Mouse (Mus musculus) heart, embryonic 13.5 days (tissue): ENCODE results near the gene Ift140. TPM values are rescaled to one million over a fixed set of nuclear protein-coding genes. Genes with fewer than 3 reads are reported as not detected.

Experiments
- ATAC-seq: fragments of 200-750 bp; cut with Nextera tagmentation; 2 replicates; pipeline ENCODE4 v1.8.0; 2017; ENCODE audit warnings: moderate TSS enrichment; ENCODE audit not compliant: insufficient number of reproducible peaks, low FRiP score, low TSS enrichment; ENCODE audit errors: extremely low read depth
- H3K27ac ChIP-seq: fragments of 300-500 bp; sonication (generic); replicated peaks from 2 replicates; pipeline ENCODE4 v1.5.1; 2015; ENCODE audit warnings: moderate library complexity, mild to moderate bottlenecking, inconsistent platforms
- H3K27me3 ChIP-seq: fragments of 300-500 bp; sonication (generic); replicated peaks from 2 replicates; pipeline ENCODE4 v1.6.1; 2015; ENCODE audit warnings: mild to moderate bottlenecking, inconsistent platforms
- H3K36me3 ChIP-seq: fragments of 300-500 bp; sonication (generic); 2 replicates; pipeline ENCODE4 v1.6.1; 2015; ENCODE audit warnings: mild to moderate bottlenecking, inconsistent platforms
- H3K4me1 ChIP-seq: fragments of 300-500 bp; sonication (generic); 2 replicates; pipeline ENCODE4 v1.6.1; 2015; ENCODE audit warnings: inconsistent platforms
- H3K4me2 ChIP-seq: fragments of 300-500 bp; sonication (generic); 2 replicates; pipeline ENCODE4 v1.6.1; 2015; ENCODE audit warnings: inconsistent platforms, mild to moderate bottlenecking, moderate library complexity
- H3K4me3 ChIP-seq: fragments of 300-500 bp; sonication (generic); 2 replicates; pipeline ENCODE4 v1.5.1; 2015; ENCODE audit warnings: moderate library complexity, mild to moderate bottlenecking, inconsistent platforms
- H3K9ac ChIP-seq: fragments of 300-500 bp; sonication (generic); 2 replicates; pipeline ENCODE4 v1.6.1; 2015; ENCODE audit warnings: inconsistent platforms, mild to moderate bottlenecking, moderate library complexity
- H3K9me3 ChIP-seq: fragments of 300-500 bp; sonication (generic); 2 replicates; pipeline ENCODE4 v1.6.1; 2016; ENCODE audit warnings: inconsistent platforms
- WGBS: fragments of 180-500 bp; shearing (Covaris S2); methylation state at CpG from one replicate; pipeline ENCODE4 v1.1.7; 2015; ENCODE audit warnings: mixed read lengths; 5-methylcytosine and 5-hydroxymethylcytosine counted together
- polyA plus RNA-seq: library from polyadenylated mRNA; unstranded; fragments of >200 nt; fragmentation: Nextera tagmentation; extraction: Ambion mirVana; gene quantifications from 2 replicates; pipeline ENCODE4 v1.2.1, GENCODE M21; 2015

Ift140 gene
- polyA plus RNA-seq, 1 experiment from 2014 or later: 13.4 TPM

DNA sequence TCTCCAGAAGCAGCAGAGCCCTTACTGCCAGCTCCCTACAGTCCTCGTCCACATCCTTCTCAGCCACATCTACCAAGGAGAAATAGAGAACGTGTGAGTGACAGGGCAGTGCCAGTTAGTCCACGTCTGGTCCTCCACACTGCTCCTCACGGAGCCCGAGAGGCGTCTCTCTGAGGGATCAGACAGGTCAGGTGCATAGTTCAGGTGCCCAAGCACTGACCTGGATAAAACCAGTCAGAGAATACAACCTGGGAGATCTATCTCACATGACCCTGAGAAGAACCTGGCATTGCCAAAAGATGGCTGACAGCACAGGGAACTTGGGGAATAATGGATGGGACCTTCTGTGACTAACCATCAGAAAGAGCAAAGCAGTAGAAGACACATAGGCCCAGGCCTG is 84.2 kb downstream of the Ift140 start:
- H3K4me1 ChIP-seq: no peaks in the 10 kb centered on the region
- no peak overlapping the region for H3K9ac ChIP-seq
- H3K27ac ChIP-seq: no peak overlapping the region
- WGBS: 83% methylated on average over 6 of the region's 6 CpGs
- ATAC-seq: no peak
- no peaks in the 10 kb centered on the region for H3K27me3 ChIP-seq
- peaks cover 82% of the 10 kb centered on the region for H3K36me3 ChIP-seq
- H3K9me3 ChIP-seq: no peaks in the 10 kb centered on the region
- no peak overlapping the region for H3K4me2 ChIP-seq
- no peak overlapping the region for H3K4me3 ChIP-seq

DNA sequence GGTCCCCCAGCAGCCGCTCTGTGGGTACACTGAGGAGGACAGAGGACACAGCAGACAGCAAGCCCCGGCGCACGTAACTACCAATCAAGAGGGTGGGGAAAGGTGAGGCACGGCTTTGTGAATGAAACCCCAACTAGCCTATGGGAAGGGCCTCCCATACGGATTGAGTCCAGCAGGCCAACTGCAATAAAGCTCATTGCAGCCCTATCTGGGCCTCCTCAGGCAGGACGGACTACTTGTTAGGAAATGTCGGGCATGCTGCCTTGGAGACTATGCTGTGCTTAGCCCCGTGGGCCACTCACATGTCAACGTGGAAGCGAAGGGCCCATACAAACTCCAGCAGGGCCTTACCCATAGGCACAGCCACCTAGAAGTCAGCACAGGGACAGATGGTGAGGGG is 85.5 kb downstream of the Ift140 start:
- Histone ChIP-seq H3K4me3 (no peak overlapping the region), H3K9me3 (no peaks in the 10 kb centered on the region), H3K9ac (no peak overlapping the region), H3K4me2 (no peak overlapping the region), H3K27ac (no peak overlapping the region), H3K27me3 (no peaks in the 10 kb centered on the region), H3K4me1 (no peaks in the 10 kb centered on the region), H3K36me3 (peaks cover 90% of the 10 kb centered on the region)
- ATAC-seq: no peak
- 88% methylated on average over 11 of the region's 11 CpGs for WGBS

DNA sequence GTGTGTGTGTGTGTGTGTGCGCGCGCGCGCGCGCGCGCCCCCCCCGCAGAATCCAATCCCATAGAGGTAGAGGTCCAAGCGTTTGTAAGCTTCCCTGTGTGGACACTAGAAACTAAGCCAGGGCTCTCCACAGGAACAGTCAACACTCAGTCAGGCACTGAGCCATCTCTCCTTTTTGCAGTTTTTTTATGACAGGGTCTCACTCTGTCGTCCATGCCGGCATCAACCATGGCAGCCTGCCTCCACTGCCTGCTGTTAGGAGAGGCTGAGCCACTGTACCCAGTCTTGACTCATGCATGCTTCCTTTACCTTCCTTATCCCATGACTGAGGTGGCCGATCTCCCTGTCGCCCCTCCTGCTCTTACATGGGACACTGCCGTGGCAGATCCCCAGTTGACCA is 91.9 kb downstream of the Ift140 start:
- Histone ChIP-seq H3K4me3 (no peak overlapping the region), H3K9ac (no peak overlapping the region), H3K4me2 (no peak overlapping the region), H3K9me3 (no peaks in the 10 kb centered on the region), H3K4me1 (peaks cover 11% of the 10 kb centered on the region), H3K27ac (no peak overlapping the region), H3K36me3 (peaks cover 92% of the 10 kb centered on the region), H3K27me3 (no peaks in the 10 kb centered on the region)
- no peak for ATAC-seq
- WGBS: 91% methylated on average over 7 of the region's 16 CpGs

DNA sequence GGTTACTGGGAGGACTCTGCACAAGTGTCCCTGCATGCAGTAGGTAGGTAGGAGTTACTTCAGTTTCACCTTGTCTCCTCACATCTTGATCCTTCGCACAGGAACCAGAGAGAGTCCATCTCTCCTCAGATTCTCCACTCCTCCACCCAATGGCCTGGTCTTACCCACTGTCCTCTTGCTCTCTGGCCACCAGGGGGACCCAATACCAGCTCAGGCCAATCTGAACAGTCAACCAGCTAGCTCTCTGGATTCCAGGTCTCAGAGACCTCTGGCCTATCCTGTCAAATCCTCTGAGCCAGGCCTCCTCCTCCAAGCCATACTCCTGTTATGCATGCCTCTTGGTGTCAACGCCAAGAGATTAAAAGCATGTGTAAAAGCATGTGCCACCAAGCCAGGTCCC is 93.7 kb downstream of the Ift140 start:
- Histone ChIP-seq H3K9me3 (no peaks in the 10 kb centered on the region), H3K9ac (no peak overlapping the region), H3K27ac (no peak overlapping the region), H3K27me3 (no peaks in the 10 kb centered on the region), H3K36me3 (peaks cover 90% of the 10 kb centered on the region), H3K4me2 (no peak overlapping the region), H3K4me3 (no peak overlapping the region), H3K4me1 (peaks cover 17% of the 10 kb centered on the region)
- WGBS: 65% methylated on average over 2 of the region's 2 CpGs
- ATAC-seq: no peak

DNA sequence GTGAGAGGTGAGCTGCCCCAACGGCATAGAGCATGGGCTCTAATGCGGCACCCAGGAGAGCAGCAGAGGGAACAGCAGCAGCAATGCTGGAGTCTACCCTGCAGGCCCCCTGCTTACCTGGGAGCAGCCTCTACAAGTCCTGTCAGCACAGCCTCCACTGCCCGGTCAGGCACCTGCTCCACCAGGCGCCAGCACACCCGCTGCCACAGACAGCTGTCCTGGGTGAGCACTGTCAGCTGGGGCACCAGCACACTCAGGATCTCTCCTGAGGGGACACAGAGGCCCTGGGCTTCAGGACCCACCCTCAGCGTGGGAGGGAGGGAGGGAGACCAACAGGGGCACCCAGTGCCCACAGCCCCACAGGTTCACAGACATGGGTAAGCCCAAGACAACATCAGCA is 94.7 kb downstream of the Ift140 start:
- Histone ChIP-seq H3K27me3 (no peaks in the 10 kb centered on the region), H3K36me3 (peaks cover 79% of the 10 kb centered on the region), H3K4me3 (no peak overlapping the region), H3K27ac (no peak overlapping the region), H3K4me2 (no peak overlapping the region), H3K9me3 (no peaks in the 10 kb centered on the region), H3K4me1 (peaks cover 24% of the 10 kb centered on the region), H3K9ac (no peak overlapping the region; the same call in 1 of the 2 replicates)
- ATAC-seq: no peak
- WGBS: 88% methylated on average over 6 of the region's 6 CpGs

DNA sequence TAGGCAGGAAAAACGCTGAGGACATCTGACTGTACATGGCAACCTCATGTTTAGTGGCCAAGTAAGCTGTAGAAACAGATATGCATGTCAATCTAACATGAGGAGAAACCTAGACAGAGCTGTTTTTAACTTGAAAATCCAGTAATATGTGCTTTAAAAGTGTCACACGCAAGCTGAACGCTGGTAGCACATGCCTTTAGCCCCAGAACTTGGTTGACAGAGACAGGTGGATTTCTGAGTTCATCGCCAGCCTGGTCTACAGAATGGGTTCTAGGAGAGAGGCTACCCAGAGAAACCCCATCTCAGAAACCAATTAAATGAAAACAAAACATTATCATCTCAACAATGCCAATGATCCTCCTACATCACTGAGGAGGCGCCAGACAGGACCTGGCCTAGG is 95.3 kb downstream of the Ift140 start:
- Histone ChIP-seq H3K4me1 (peaks cover 27% of the 10 kb centered on the region), H3K4me3 (no peak overlapping the region), H3K4me2 (no peak overlapping the region), H3K27ac (no peak overlapping the region), H3K9ac (0 out of 2 replicates have a peak overlapping the region, but pooled peaks have one; percentile 19), H3K9me3 (no peaks in the 10 kb centered on the region), H3K27me3 (no peaks in the 10 kb centered on the region), H3K36me3 (peaks cover 73% of the 10 kb centered on the region)
- ATAC-seq: no peak
- WGBS: 88% methylated on average over 5 of the region's 5 CpGs

DNA sequence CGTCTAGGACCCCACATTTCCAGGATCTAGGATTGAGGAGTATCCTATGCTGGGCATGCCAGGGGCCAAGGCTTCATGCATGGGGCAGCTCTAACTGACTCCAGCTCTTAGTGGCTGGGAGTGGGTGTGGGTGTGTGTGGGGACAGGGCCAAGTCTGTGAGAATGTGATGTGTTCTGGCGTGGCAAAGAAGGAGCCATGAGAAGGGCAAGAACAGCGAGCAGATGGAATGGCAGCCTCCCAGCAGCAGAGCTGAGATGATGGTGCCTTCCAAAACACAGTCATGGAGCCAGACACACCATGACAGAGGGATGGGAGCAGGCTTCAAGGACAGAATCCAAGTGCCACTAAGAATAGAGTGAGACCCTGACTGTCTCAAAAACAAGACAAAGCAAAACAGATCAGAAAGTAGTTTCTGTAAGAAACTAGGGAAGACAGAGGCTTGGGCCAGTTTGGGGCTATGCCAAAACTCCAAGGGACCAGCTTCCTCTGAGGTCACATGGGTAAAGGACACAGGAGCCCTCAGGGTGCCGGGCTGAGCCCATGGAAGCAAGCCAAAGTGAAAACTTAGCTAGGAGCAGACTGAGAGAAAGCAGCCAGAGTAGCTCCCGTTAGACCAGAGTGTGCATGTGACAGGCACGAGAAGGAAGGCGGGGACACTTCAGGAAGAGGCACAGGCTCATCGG is 96.0 kb downstream of the Ift140 start:
- WGBS: 71% methylated on average over 8 of the region's 8 CpGs
- Histone ChIP-seq H3K9me3 (no peaks in the 10 kb centered on the region), H3K27ac (peak overlapping the region; percentile 42), H3K36me3 (peaks cover 67% of the 10 kb centered on the region), H3K4me2 (no peak overlapping the region), H3K4me3 (no peak overlapping the region), H3K27me3 (no peaks in the 10 kb centered on the region), H3K9ac (peak overlapping the region; percentile 65), H3K4me1 (peaks cover 29% of the 10 kb centered on the region)
- ATAC-seq: no peak

DNA sequence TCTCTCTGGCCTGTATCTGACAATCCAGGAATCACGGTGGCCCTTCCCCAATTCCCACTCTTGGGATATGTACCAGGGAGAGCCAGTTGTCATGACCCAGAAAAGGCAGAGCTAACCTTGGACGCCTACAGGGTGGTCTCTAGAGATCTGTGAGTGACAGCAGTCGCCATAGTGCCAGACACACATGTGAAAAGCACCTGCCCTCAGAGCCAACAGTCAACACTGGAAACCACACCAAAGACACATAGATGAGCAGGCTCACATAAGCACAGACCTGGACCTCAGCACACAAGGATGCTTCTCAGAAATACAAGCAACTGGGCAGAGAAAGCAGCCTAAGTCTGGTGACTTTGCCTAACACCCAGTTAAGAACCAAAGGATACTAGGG is 96.5 kb downstream of the Ift140 start:
- H3K4me3 ChIP-seq: no peak overlapping the region
- peaks cover 61% of the 10 kb centered on the region for H3K36me3 ChIP-seq
- H3K9me3 ChIP-seq: no peaks in the 10 kb centered on the region
- H3K9ac ChIP-seq: peak overlapping the region; percentile 65
- 0 out of 2 replicates have a peak overlapping the region, but pooled peaks have one; percentile 42 for H3K27ac ChIP-seq
- 71% methylated on average over 3 of the region's 3 CpGs for WGBS
- H3K4me1 ChIP-seq: peaks cover 29% of the 10 kb centered on the region
- H3K4me2 ChIP-seq: no peak overlapping the region
- H3K27me3 ChIP-seq: no peaks in the 10 kb centered on the region
- ATAC-seq: no peak

DNA sequence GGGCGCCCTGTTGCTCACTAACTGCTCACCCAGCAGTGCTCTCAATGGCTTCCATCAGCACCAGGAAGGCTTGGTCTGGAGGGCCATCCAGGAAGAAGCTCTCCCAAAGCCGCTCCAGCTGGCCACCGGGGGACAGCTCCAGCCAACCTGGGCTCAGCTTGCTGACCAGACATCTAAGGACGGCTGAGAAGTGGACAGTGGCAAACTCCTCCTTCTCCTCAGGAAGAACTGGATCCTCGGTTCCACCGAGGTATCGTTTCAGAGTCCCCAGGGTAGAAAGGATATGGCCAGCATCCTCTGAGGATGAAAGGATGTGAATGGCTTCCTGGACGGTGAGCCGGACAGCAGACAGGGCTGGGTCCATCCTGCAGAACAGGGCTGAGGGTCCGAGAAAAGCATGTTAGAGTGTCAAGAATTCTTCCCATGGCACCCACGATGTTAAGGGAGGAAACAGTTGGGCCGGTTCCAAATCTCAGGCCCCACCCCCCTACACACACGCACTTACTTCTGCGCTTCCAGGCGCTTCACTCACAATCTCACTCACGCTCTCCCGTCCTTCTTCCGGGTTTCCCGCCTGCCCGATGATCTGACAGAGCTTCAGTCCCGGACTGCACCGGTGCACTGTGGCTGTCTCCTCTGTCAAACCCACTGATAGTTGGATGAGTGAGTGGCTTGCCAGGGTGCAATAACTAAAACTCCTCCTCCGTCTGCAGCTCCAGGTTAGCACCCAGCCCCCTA is 99.2 kb downstream of the Ift140 start:
- Histone ChIP-seq H3K4me3 (peak overlapping the region; percentile 62), H3K27me3 (no peaks in the 10 kb centered on the region; the same call in 1 of the 2 replicates), H3K9ac (peak overlapping the region; percentile 83), H3K4me2 (peak overlapping the region; percentile 88), H3K36me3 (peaks cover 37% of the 10 kb centered on the region), H3K27ac (peak overlapping the region; percentile 90), H3K9me3 (no peaks in the 10 kb centered on the region), H3K4me1 (peaks cover 29% of the 10 kb centered on the region)
- 12% methylated on average over 23 of the region's 23 CpGs for WGBS
- ATAC-seq: no peak; the same call in 1 of the 2 replicates

DNA sequence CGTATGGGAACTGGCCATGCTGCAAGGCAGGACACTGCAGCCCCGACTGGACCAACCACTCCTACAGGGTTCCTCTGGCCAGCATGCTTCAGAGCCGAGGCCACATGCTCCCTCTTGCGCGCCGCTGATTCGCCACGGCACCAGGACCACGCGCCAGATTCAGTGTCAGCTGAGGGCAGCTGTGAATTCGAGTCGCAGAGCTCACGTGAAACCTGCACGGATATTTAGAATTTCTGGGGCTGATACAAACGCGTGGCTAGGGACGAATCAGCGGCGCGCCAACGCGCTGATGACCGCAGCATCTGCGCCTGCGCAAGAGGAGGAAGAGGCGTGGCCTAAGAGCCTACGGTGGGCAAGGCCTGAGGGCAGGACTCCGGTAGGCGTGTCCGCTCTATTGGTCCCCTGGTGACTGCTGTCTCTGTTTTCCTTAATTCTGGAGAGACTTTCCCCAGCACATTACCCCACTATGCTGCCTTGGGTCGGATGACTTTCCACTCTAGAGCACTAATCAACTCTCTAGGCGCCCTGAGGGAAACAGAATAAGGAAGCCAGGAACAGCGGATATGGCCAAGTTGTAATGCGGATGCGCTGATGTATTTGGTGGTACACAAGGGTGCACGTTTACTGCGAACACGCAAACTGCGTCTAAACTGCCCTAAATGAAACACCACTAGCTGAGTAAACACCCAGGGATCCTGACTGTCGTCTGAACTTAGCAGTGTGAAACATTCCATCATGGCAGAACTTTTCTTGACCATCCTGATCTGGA is 100.0 kb downstream of the Ift140 start, which contains the start of gene Telo2:
Gene Telo2, minus strand, starts transcription at position 304 of the 769 bp plus-strand sequence.
- H3K9ac ChIP-seq: peak within 1 kb of the TSS; percentile 83
- WGBS: 6% methylated on average over 40 of the region's 40 CpGs
- ATAC-seq: peak; percentile 91

DNA sequence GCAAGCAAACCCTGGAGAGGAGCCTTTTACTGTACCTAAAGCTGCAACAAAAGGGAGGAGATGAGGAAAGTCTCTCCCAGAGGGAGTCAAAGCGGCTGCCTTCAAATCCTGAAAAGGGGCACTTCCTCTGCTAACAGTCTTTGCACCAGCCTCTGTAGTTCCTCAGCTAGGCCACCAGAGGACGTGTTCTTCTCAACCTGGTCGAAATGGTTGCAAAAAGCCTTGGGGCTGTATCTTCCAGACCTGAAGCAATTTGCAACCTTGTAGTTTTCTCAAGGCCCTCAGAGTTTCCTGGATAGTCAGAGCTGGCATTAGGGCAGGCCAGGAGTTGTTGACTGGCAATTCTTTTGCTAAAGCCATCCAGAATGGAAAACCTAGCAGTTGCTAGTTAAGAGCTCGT is 101.4 kb downstream of the Ift140 start:
- no peak for ATAC-seq
- Histone ChIP-seq H3K4me2 (no peak overlapping the region), H3K4me3 (no peak overlapping the region), H3K9ac (no peak overlapping the region), H3K4me1 (peaks cover 23% of the 10 kb centered on the region), H3K36me3 (peaks cover 19% of the 10 kb centered on the region), H3K27me3 (peaks cover 14% of the 10 kb centered on the region), H3K27ac (no peak overlapping the region), H3K9me3 (no peaks in the 10 kb centered on the region)
- WGBS: 29% methylated on average over 4 of the region's 4 CpGs

More for the DNA sequence above, 100.0 kb downstream of the Ift140 start, which contains the start of gene Telo2:
- H3K4me3 ChIP-seq: peak within 1 kb of the TSS; percentile 62
- peaks cover 29% of the 10 kb centered on the region for H3K4me1 ChIP-seq
- no peaks in the 10 kb centered on the region; the same call in 1 of the 2 replicates for H3K27me3 ChIP-seq
- H3K36me3 ChIP-seq: peaks cover 30% of the 10 kb centered on the region
- no peaks in the 10 kb centered on the region for H3K9me3 ChIP-seq
- peak within 1 kb of the TSS; percentile 90 for H3K27ac ChIP-seq
- H3K4me2 ChIP-seq: peak within 1 kb of the TSS; percentile 88
